Mouse (Mus musculus) gastrocnemius, postnatal 14 days (tissue): Measurements from ENCODE around the gene Slc15a2. TPM values are rescaled to one million over a fixed set of nuclear protein-coding genes. Genes with fewer than 3 reads are reported as not detected.

Experiments
- DNase-seq: peaks from one replicate; pipeline ENCODE4 v3.0.0; 2021; ENCODE audit warnings: mixed read lengths
- intact Hi-C: fragments of 180-260 bp; cut with DNase I; formaldehyde crosslinking; loops from one replicate; pipeline ENCODE4 v1.15.1; 2025; ENCODE audit warnings: low total_unique reads
- total RNA-seq, 2 experiments: library from RNA; stranded (reverse); gene quantifications; 2 replicates each; pipeline ENCODE4 v1.2.3; 2021

Gene Slc15a2
- total RNA-seq, 2 experiments from 2014 or later, result 0.78 to 3.1 TPM

DNA sequence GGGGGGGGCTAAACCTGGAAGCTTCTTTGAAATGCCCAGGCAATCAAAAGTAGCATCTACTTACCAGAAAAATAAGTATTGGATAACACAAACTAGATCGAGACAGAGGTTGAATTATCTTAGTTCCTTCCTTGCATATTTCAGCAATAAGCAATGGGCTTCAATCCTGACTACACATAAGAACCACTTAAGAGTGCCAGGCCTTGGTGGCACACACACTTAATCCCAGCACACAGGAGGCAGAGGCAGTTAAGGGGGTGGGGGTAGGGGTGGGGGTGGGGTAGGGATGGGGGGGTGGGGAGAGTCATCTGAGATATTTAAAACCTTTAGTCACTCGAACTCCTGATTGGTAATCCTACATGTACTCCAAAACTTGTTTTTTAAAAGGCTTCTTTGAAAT is 13.5 kb downstream of the Slc15a2 start:
- DNase-seq, result no peak
- intact Hi-C loops, result no loop called here

GRCm38 (mm10) chr16:36770830-36771229 is 13.9 kb downstream of the Slc15a2 start:
- intact Hi-C loops, result no loop called here
- no peak for DNase-seq

GRCm38 (mm10) chr16:36770191-36770771 is 14.5 kb downstream of the Slc15a2 start:
- no peak for DNase-seq

DNA sequence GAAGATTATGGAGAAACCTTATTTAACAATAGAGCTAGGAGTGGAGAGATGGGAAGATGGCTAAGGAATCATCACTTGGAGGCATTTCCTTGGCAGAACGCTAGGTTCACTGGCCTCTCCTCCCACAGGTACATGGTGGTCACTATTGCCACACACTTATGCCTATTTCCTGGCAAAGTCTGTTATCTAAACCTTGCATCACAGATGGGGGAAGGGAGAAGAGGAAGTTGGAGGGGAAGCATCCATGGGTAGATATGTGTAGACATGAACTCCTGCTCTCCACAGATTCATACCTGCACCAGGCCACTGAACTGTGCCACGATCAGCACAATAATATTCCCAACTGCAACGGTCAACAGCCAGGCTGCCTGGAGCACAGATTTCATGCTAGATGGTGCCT is 32.8 kb downstream of the Slc15a2 start:
- DNase-seq, result no peak
- intact Hi-C loops, result no loop called here

More at GRCm38 (mm10) chr16:36770191-36770771, 14.5 kb downstream of the Slc15a2 start:
- intact Hi-C loops, result no loop called here

- no peak for DNase-seq
- intact Hi-C loops, result no loop called here
These were observed 37.0 kb downstream of the Slc15a2 start for GRCm38 (mm10) chr16:36747767-36748166.

- intact Hi-C loops, result no loop called here
- no peak for DNase-seq
These were observed 37.7 kb downstream of the Slc15a2 start for GRCm38 (mm10) chr16:36747068-36747467.

DNA sequence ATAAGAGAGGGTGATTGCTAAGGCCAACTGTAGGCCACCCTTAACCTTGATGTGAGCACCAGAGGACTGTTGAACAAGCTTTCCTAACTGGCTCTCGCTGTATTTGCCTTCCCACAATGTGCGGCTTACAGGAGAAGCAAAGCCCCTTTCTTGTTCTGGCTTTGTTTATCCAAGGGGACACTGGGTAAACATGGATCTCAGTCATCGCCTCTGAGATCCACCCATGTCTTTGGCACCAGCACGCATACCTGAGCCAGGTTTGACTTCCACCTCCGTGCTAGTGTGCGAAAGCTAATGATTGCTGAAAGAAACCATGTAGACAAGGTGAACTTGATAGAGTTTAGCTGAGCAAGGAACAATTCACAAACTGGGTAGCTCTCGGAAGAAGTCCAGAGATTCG is 41.2 kb downstream of the Slc15a2 start:
- no peak for DNase-seq
- intact Hi-C loops, result no loop called here

- DNase-seq, result no peak
- intact Hi-C loops, result no loop called here
These were observed 45.3 kb downstream of the Slc15a2 start for GRCm38 (mm10) chr16:36739404-36739930.

DNA sequence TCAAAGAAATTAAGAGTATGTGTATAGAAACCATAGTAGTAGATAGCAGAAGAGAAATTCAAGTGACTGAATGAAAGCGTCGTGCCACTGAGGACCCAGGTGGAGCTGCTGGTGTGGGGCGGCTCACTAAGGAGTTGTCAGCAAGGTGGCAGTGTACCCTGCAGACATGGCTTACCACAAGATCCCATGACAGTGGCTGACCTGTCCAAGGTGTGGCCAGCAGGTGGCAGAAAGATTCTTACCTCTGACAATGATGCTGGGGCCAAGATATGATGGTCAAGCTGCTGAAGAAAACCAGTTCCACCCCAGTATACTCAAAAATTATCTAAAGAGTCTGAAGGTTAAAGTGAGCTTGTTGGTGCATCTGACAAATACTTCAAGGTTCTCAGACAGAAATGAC is 49.3 kb downstream of the Slc15a2 start:
- intact Hi-C loops, result no loop called here
- no peak for DNase-seq

DNA sequence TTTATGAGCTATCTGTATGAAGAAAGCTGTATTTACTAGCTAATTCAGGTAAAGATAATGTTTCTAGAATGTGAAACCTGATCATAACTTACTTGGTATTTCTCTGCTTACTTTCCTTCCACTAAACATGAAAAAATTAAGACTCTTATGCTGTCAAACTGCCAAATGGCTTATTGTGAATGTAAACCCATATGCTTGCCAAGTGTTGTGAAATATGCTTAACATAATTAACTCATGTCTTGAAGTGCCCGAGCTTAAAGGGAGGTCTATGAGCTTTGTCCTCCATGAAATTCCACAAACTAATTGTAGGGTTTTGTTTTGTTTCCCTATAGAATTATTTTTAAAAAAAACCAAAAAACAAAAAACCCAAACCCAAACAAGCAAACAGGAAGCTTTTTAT is 50.9 kb downstream of the Slc15a2 start:
- intact Hi-C loops, result no loop called here
- no peak for DNase-seq

- intact Hi-C loops, result no loop called here
These were observed 52.2 kb downstream of the Slc15a2 start for GRCm38 (mm10) chr16:36732572-36732971.

DNA sequence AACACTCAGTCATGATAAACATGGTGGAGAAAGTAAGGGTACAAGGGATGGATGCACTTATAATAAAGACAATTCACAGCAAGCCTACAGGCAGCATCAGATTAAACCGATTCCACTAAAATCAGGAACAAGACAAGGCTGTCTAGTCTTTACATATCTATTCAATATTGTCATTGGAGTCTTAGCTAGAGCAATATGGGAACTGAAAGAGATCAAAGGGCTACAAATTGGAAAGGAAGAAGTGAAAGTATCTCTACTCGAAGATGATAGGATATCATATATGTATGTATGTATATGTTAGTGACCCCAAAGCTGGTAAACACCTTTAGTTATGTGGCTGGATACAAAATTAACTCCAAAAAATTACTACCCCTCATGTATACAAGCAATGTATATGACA is 55.8 kb downstream of the Slc15a2 start:
- DNase-seq, result no peak
- intact Hi-C loops, result no loop called here

More at GRCm38 (mm10) chr16:36732572-36732971, 52.2 kb downstream of the Slc15a2 start:
- no peak for DNase-seq

GRCm38 (mm10) chr16:36723880-36724443 is 60.8 kb downstream of the Slc15a2 start:
- intact Hi-C loops, result no loop called here
- DNase-seq, result no peak

DNA sequence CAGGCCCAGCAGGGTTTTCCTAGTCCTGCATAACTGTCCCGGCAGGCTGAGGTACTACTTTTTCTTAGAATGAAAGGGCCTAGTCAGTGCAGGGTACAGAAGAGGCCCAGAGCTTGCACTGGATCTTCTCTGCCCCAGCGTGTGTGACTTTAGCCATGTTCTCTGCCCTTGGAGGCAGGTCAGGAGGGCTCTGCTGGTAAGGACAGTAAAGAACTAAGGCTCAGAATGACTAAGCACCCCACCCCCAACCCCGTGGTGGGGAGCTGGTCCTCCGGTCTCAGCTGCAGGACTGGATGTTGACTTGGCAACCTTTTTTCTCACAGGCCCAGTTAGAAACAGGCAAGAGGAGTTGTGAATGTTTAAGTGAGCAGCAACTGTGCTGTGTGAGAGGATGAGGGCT is 62.0 kb downstream of the Slc15a2 start:
- intact Hi-C loops, result no loop called here
- no peak for DNase-seq

GRCm38 (mm10) chr16:36720194-36721055 is 64.3 kb downstream of the Slc15a2 start:
- DNase-seq, result no peak
- intact Hi-C loops, result no loop called here

- no peak for DNase-seq
- intact Hi-C loops, result no loop called here
These were observed 66.1 kb downstream of the Slc15a2 start for GRCm38 (mm10) chr16:36718637-36719036.

- DNase-seq, result no peak
- intact Hi-C loops, result no loop called here
These were observed 67.3 kb downstream of the Slc15a2 start for GRCm38 (mm10) chr16:36717481-36717880.

GRCm38 (mm10) chr16:36711760-36712159 is 73.0 kb downstream of the Slc15a2 start:
- no peak for DNase-seq
- intact Hi-C loops, result no loop called here

GRCm38 (mm10) chr16:36710794-36711193 is 74.0 kb downstream of the Slc15a2 start:
- intact Hi-C loops, result no loop called here
- DNase-seq, result no peak

DNA sequence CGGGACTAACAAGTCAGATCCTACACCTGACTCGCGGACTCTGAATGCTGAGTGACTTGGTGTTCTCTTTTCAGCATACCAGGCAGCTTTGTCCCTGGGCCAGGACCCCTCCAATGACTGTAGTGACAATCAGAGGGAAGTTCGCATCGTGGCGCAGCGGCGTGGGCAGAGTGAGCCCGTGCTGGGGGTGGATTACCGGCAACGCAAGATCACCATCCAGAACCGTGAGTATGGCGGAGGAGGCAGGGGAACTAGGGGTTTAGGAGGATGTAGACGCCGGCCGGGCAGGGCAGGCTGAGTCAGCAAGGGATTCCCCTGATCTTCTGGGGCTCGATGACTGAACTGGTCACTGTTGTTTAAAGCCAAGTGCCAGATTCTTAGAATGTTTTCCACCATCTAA is 75.4 kb downstream of the Slc15a2 start:
- no peak for DNase-seq
- intact Hi-C loops, result no loop called here

DNA sequence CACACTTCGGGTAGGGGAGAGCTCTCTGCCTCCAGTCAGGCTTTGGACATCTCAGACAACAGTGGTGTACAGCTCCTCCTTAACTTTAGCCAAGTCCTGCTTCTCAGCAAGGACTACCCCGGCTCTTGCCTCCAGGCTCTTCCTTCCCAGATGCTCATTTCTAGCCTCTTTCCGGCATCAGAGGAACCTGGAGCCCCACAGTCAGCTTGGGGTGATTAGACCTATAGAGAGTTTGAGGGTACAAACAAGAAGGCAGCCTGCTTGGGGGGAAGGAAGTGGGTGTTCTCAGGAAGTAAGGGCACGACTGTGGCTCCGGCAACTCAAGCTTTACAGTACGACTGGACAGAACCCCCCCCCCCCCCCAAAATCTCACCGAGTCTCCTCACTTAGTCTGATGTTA is 76.0 kb downstream of the Slc15a2 start:
- DNase-seq, result no peak
- intact Hi-C loops, result no loop called here
